In genomic region chr4:5587465-5587864, GRCm38 (mm10) we compare ENCODE assay signal across 18 mouse cellular contexts.
DNase-seq lines count a peak whose midpoint lies in the region; ATAC-seq and TF ChIP-seq lines count a peak whose summit lies in the region.
"Had no signal": no experiment of that assay in that cellular context is flagged by ENCODE, and none has a peak within 500 bp of the region (broad histone marks: within the 10 kb centered on the region; RNA-seq: fewer than 3 reads in every experiment).

No protein-coding gene starts in this region.

- no peak overlapping the region for H3K9ac ChIP-seq in kidney, embryonic 15.5 days
- no peak overlapping the region for H3K9ac ChIP-seq in kidney, embryonic 16.5 days (replicated peaks; ENCODE audit: low read length)
- no peak overlapping the region for H3K9ac ChIP-seq in intestine, postnatal 0 days (ENCODE audit: low read depth, low read length)
- H3K9ac ChIP-seq in midbrain, embryonic 14.5 days (replicated peaks; ENCODE audit: low read length), result no peak overlapping the region
- H3K9ac ChIP-seq: forebrain, embryonic 13.5 days; neural tube, embryonic 15.5 days had no signal

- H3K9me3 ChIP-seq in kidney, embryonic 15.5 days (replicated peaks), result no peaks in the 10 kb centered on the region
- H3K9me3 ChIP-seq in kidney, embryonic 16.5 days (ENCODE audit: low read length), result no peaks in the 10 kb centered on the region
- H3K9me3 ChIP-seq in intestine, postnatal 0 days (ENCODE audit: control insufficient read depth), result no peaks in the 10 kb centered on the region
- H3K9me3 ChIP-seq in midbrain, embryonic 14.5 days (ENCODE audit: control insufficient read depth, low read length), result no peaks in the 10 kb centered on the region
- H3K9me3 ChIP-seq: forebrain, embryonic 13.5 days; neural tube, embryonic 15.5 days had no signal

- H3K4me1 ChIP-seq in kidney, embryonic 15.5 days, result no peaks in the 10 kb centered on the region
- no peaks in the 10 kb centered on the region for H3K4me1 ChIP-seq in kidney, embryonic 16.5 days (ENCODE audit: insufficient read depth, low read length)
- no peaks in the 10 kb centered on the region for H3K4me1 ChIP-seq in intestine, postnatal 0 days (replicated peaks; ENCODE audit: control insufficient read depth, insufficient read depth, low read length)
- H3K4me1 ChIP-seq in midbrain, embryonic 14.5 days (ENCODE audit: control insufficient read depth, insufficient read depth, low read length), result no peaks in the 10 kb centered on the region
- H3K4me1 ChIP-seq: forebrain, embryonic 13.5 days; neural tube, embryonic 15.5 days had no signal

- WGBS in kidney, embryonic 15.5 days, result 84% methylated on average over 4 of the region's 4 CpGs
- WGBS in kidney, embryonic 16.5 days, result 78% methylated on average over 4 of the region's 4 CpGs
- 55% methylated on average over 4 of the region's 4 CpGs for WGBS in intestine, postnatal 0 days
- WGBS in midbrain, embryonic 14.5 days, result 94% methylated on average over 4 of the region's 4 CpGs

- DNase-seq in urinary bladder, postnatal 36 days (ENCODE audit: low spot score in 2 of 2), result peak; percentile 9 to 13
- DNase-seq in urinary bladder, postnatal 10 days (ENCODE audit: low spot score), result no peak
- DNase-seq in midbrain, embryonic 14.5 days, result no peak
- no peak for DNase-seq in testis, postnatal 14 days (ENCODE audit: low spot score)
- DNase-seq: adrenal gland, adult 8-10 months; cerebellum, postnatal 14 days; embryo, embryonic 11 days; heart, adult 2 months; heart, postnatal 36 days; right cerebral cortex, postnatal 25 days; thymus, postnatal 25 days had no signal

- H3K27me3 ChIP-seq in kidney, embryonic 15.5 days, result no peaks in the 10 kb centered on the region
- H3K27me3 ChIP-seq in kidney, embryonic 16.5 days (ENCODE audit: insufficient read depth, low read length), result no peaks in the 10 kb centered on the region
- no peaks in the 10 kb centered on the region for H3K27me3 ChIP-seq in intestine, postnatal 0 days (replicated peaks; ENCODE audit: control insufficient read depth, insufficient read depth, low read length)
- H3K27me3 ChIP-seq in midbrain, embryonic 14.5 days (ENCODE audit: control insufficient read depth, insufficient read depth, low read length), result no peaks in the 10 kb centered on the region
- H3K27me3 ChIP-seq: forebrain, embryonic 13.5 days; neural tube, embryonic 15.5 days had no signal

- no peak for TF ChIP-seq CTCF in intestine, postnatal 0 days (IDR thresholded peaks at IDR 0.05; ENCODE audit: low read depth)

- peak; percentile 43; the same call in 1 of the 2 replicates for ATAC-seq in kidney, embryonic 15.5 days (replicated peaks; ENCODE audit: low FRiP score)
- no peak for ATAC-seq in kidney, embryonic 16.5 days (ENCODE audit: low FRiP score, low TSS enrichment)
- 0 out of 2 replicates have a peak, but pooled peaks have one; percentile 45 for ATAC-seq in intestine, postnatal 0 days
- ATAC-seq in midbrain, embryonic 14.5 days (ENCODE audit: low FRiP score, low TSS enrichment), result no peak
- ATAC-seq: forebrain, embryonic 13.5 days; hindbrain, postnatal 0 days; midbrain, embryonic 16.5 days had no signal

- H3K4me2 ChIP-seq in kidney, embryonic 15.5 days, result no peak overlapping the region
- H3K4me2 ChIP-seq in kidney, embryonic 16.5 days (replicated peaks; ENCODE audit: low read depth, low read length), result no peak overlapping the region
- H3K4me2 ChIP-seq in intestine, postnatal 0 days (replicated peaks; ENCODE audit: low read depth), result no peak overlapping the region
- H3K4me2 ChIP-seq in midbrain, embryonic 14.5 days (ENCODE audit: low read length), result no peak overlapping the region
- H3K4me2 ChIP-seq: forebrain, embryonic 13.5 days; neural tube, embryonic 15.5 days had no signal

- no peak overlapping the region for H3K27ac ChIP-seq in kidney, embryonic 15.5 days
- H3K27ac ChIP-seq in kidney, embryonic 16.5 days (ENCODE audit: low read length), result no peak overlapping the region
- H3K27ac ChIP-seq in intestine, postnatal 0 days (ENCODE audit: low read depth, low read length), result no peak overlapping the region
- H3K27ac ChIP-seq in midbrain, embryonic 14.5 days (replicated peaks; ENCODE audit: low read depth, low read length), result no peak overlapping the region
- H3K27ac ChIP-seq: forebrain, embryonic 13.5 days; heart, adult 2 months; hindbrain, postnatal 0 days; neural tube, embryonic 15.5 days had no signal

- no peak overlapping the region for H3K4me3 ChIP-seq in kidney, embryonic 15.5 days (replicated peaks)
- H3K4me3 ChIP-seq in kidney, embryonic 16.5 days (ENCODE audit: low read length), result no peak overlapping the region
- H3K4me3 ChIP-seq in intestine, postnatal 0 days (ENCODE audit: low read depth, low read length), result no peak overlapping the region
- no peak overlapping the region for H3K4me3 ChIP-seq in midbrain, embryonic 14.5 days (replicated peaks; ENCODE audit: low read depth, low read length)
- H3K4me3 ChIP-seq: forebrain, embryonic 13.5 days; heart, adult 2 months; neural tube, embryonic 15.5 days had no signal

- H3K36me3 ChIP-seq in kidney, embryonic 15.5 days, result no peaks in the 10 kb centered on the region
- H3K36me3 ChIP-seq in kidney, embryonic 16.5 days (ENCODE audit: insufficient read depth, low read length), result no peaks in the 10 kb centered on the region
- H3K36me3 ChIP-seq in intestine, postnatal 0 days (ENCODE audit: control insufficient read depth, insufficient read depth), result no peaks in the 10 kb centered on the region
- H3K36me3 ChIP-seq in midbrain, embryonic 14.5 days (ENCODE audit: control insufficient read depth, insufficient read depth, low read length), result no peaks in the 10 kb centered on the region
- H3K36me3 ChIP-seq: neural tube, embryonic 15.5 days had no signal

Comparison
In these comparisons a context has a peak if more than half of its experiments do, and no peak if none do; other contexts are left out.
1. ATAC-seq: peak in kidney, embryonic 15.5 days (single experiment) and intestine, postnatal 0 days (single experiment); none in kidney, embryonic 16.5 days (single experiment) and midbrain, embryonic 14.5 days (single experiment).
2. DNase-seq: peak in urinary bladder, postnatal 36 days (2 of 2); none in urinary bladder, postnatal 10 days (single experiment), midbrain, embryonic 14.5 days (single experiment) and testis, postnatal 14 days (single experiment).